Mouse (Mus musculus) liver, embryonic 11.5 days (tissue): ENCODE data around the gene Pth2. TPM values are rescaled to one million over a fixed set of nuclear protein-coding genes. Genes with fewer than 3 reads are reported as not detected.
A peak's percentile ranks its signal among the peaks of the same experiment; 100 is the strongest.

Source experiments
- ATAC-seq: fragments of 200-750 bp; cut with Nextera tagmentation; replicated peaks from 2 replicates; pipeline ENCODE4 v1.8.0; 2017; ENCODE audit warnings: moderate number of reproducible peaks, mild to moderate bottlenecking, moderate TSS enrichment, moderate library complexity; ENCODE audit not compliant: low FRiP score
- DNase-seq: peaks from one replicate; pipeline ENCODE4 v3.0.0-alpha.2; 2017; ENCODE audit warnings: low spot score
- H3K27ac ChIP-seq: fragments of 300-500 bp; sonication (generic); 2 replicates; pipeline ENCODE4 v1.5.1; 2014; ENCODE audit warnings: mild to moderate bottlenecking, low read depth, low read length, control low read depth
- H3K27me3 ChIP-seq: fragments of 300-500 bp; sonication (generic); replicated peaks from 2 replicates; pipeline ENCODE4 v1.6.1; 2014; ENCODE audit warnings: low read length, mixed read lengths; ENCODE audit not compliant: control insufficient read depth, insufficient read depth
- H3K36me3 ChIP-seq: fragments of 300-500 bp; sonication (generic); 2 replicates; pipeline ENCODE4 v1.6.1; 2014; ENCODE audit warnings: mild to moderate bottlenecking, low read length, moderate library complexity, mixed read lengths; ENCODE audit not compliant: control insufficient read depth, insufficient read depth
- H3K4me1 ChIP-seq: fragments of 300-500 bp; sonication (generic); replicated peaks from 2 replicates; pipeline ENCODE4 v1.6.1; 2014; ENCODE audit warnings: low read length, mixed read lengths; ENCODE audit not compliant: control insufficient read depth, insufficient read depth
- H3K4me2 ChIP-seq: fragments of 300-500 bp; sonication (generic); 2 replicates; pipeline ENCODE4 v1.6.1; 2014; ENCODE audit warnings: mild to moderate bottlenecking, control low read depth, moderate library complexity
- H3K4me3 ChIP-seq: fragments of 300-500 bp; sonication (generic); 2 replicates; pipeline ENCODE4 v1.5.1; 2014; ENCODE audit warnings: low read depth, low read length, control low read depth
- H3K9ac ChIP-seq: fragments of 300-500 bp; sonication (generic); 2 replicates; pipeline ENCODE4 v1.6.1; 2014; ENCODE audit warnings: low read depth, low read length, control low read depth
- H3K9me3 ChIP-seq: fragments of 300-500 bp; sonication (generic); 2 replicates; pipeline ENCODE4 v1.6.1; 2016; ENCODE audit warnings: low read length, inconsistent platforms, mixed read lengths; ENCODE audit not compliant: control insufficient read depth
- WGBS: fragments of 180-500 bp; shearing (Covaris S2); extraction: QIAGEN DNeasy Blood & Tissue Kit; methylation state at CpG from one replicate; pipeline ENCODE4 v1.1.7; 2014; 5-methylcytosine and 5-hydroxymethylcytosine counted together
- polyA plus RNA-seq: library from polyadenylated mRNA; unstranded; fragments of >200 nt; fragmentation: Nextera tagmentation; extraction: Ambion mirVana; gene quantifications from 2 replicates; pipeline ENCODE4 v1.2.1, GENCODE M21; 2014

The Pth2 gene
- polyA plus RNA-seq, 1 experiment from 2014 or later, result not detected

GRCm38 (mm10) chr7:45156206-45156605 is 24.6 kb upstream of the Pth2 start:
- 93% methylated on average over 15 of the region's 15 CpGs for WGBS
- H3K36me3 ChIP-seq, result peaks cover 2% of the 10 kb centered on the region; the same call in 1 of the 2 replicates
- H3K4me1 ChIP-seq, result peaks cover 10% of the 10 kb centered on the region
- no peaks in the 10 kb centered on the region for H3K27me3 ChIP-seq
- H3K27ac ChIP-seq, result no peak overlapping the region
- ATAC-seq, result no peak
- no peak overlapping the region for H3K9ac ChIP-seq
- no peak for DNase-seq
- no peak overlapping the region for H3K4me3 ChIP-seq
- no peak overlapping the region; the same call in 1 of the 2 replicates for H3K4me2 ChIP-seq
- no peaks in the 10 kb centered on the region for H3K9me3 ChIP-seq

DNA sequence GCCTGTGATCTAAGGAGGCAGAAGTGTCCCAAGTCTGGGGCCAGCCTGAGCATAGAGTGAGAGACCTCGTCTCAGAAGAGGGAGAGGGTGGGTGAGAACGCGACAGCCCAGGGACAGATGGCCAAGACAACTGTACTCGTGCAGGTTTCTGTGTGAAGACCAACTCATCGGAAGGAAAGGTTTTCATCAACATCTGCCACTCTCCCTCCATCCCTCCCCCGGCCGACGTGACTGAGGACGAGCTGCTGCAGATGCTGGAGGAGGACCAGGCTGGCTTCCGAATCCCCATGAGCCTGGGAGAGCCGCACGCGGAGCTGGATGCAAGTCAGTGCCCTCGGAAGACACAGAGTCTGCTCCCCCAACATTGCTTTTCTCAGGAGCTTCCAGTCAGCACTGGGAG is 23.3 kb upstream of the Pth2 start:
- WGBS, result 84% methylated on average over 14 of the region's 14 CpGs
- no peak for ATAC-seq
- H3K27ac ChIP-seq, result no peak overlapping the region
- no peak overlapping the region for H3K4me3 ChIP-seq
- no peak for DNase-seq
- H3K9ac ChIP-seq, result no peak overlapping the region
- H3K9me3 ChIP-seq, result no peaks in the 10 kb centered on the region
- peaks cover 14% of the 10 kb centered on the region for H3K4me1 ChIP-seq
- H3K4me2 ChIP-seq, result no peak overlapping the region
- peaks cover 2% of the 10 kb centered on the region; the same call in 1 of the 2 replicates for H3K36me3 ChIP-seq
- peaks cover 1% of the 10 kb centered on the region; the same call in 1 of the 2 replicates for H3K27me3 ChIP-seq

GRCm38 (mm10) chr7:45158991-45159390 is 21.8 kb upstream of the Pth2 start:
- H3K4me3 ChIP-seq, result no peak overlapping the region
- H3K4me1 ChIP-seq, result peaks cover 15% of the 10 kb centered on the region
- peaks cover 2% of the 10 kb centered on the region; the same call in 1 of the 2 replicates for H3K36me3 ChIP-seq
- no peak for ATAC-seq
- H3K9me3 ChIP-seq, result no peaks in the 10 kb centered on the region
- no peak overlapping the region for H3K27ac ChIP-seq
- no peak overlapping the region for H3K4me2 ChIP-seq
- WGBS, result 90% methylated on average over 6 of the region's 6 CpGs
- no peak overlapping the region for H3K9ac ChIP-seq
- peaks cover 17% of the 10 kb centered on the region for H3K27me3 ChIP-seq
- no peak for DNase-seq

GRCm38 (mm10) chr7:45160316-45160800 is 20.4 kb upstream of the Pth2 start:
- WGBS, result 89% methylated on average over 6 of the region's 6 CpGs
- H3K9ac ChIP-seq, result no peak overlapping the region
- peaks cover 12% of the 10 kb centered on the region for H3K4me1 ChIP-seq
- no peak overlapping the region for H3K4me3 ChIP-seq
- no peak overlapping the region for H3K4me2 ChIP-seq
- no peak overlapping the region for H3K27ac ChIP-seq
- no peaks in the 10 kb centered on the region for H3K9me3 ChIP-seq
- peaks cover 2% of the 10 kb centered on the region; the same call in 1 of the 2 replicates for H3K36me3 ChIP-seq
- peaks cover 30% of the 10 kb centered on the region for H3K27me3 ChIP-seq
- DNase-seq, result no peak
- no peak for ATAC-seq

GRCm38 (mm10) chr7:45160866-45161265 is 19.9 kb upstream of the Pth2 start:
- Histone ChIP-seq H3K4me1 (peaks cover 9% of the 10 kb centered on the region), H3K36me3 (peaks cover 2% of the 10 kb centered on the region; the same call in 1 of the 2 replicates)

DNA sequence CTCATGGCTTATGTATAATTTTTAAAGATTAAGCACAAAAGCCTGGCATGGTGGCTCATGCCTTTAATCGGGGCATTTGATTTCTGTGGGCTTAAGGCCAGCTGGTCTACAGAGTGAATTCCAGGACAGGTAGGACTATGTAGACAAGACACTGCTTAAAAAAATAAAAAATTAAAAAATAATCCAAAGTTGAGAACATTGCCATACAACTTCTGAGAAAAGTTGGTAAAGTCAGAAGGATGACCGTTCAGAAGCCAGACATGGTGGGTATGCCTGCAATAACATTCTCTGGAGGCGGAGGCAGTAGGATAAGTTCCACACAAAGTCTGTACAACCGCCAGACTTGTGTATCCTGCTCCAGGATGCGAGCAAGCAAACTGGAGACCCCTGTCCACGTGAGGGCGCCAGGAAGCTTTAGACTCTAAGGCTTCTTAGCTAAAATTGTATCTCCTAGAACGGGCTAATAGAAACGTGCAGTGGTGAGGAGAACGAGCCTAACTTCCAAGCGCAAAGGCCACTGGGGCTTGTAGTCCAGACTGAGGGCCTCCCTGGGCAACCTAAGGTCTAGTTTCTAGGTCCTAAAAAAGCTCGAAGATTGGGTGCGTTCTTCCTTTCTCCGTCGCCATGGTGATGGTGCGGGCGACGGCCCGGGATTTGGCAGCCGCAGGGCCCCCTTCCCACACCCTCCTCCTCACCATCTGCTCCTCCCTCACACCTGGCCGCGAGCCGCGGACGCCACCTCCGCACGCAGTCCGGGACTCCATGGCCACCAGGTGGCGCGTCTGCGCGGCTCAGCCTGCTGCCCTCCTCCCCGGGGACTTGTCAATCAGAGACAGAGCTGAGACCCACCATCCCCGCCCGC is 19.0 kb upstream of the Pth2 start:
- Histone ChIP-seq H3K27me3 (peaks cover 45% of the 10 kb centered on the region), H3K9me3 (no peaks in the 10 kb centered on the region), H3K4me2 (peak overlapping the region; percentile 81), H3K4me1 (peaks cover 9% of the 10 kb centered on the region), H3K4me3 (peak overlapping the region; percentile 45), H3K27ac (no peak overlapping the region), H3K36me3 (peaks cover 2% of the 10 kb centered on the region; the same call in 1 of the 2 replicates), H3K9ac (peak overlapping the region; percentile 28; the same call in 1 of the 2 replicates)
- DNase-seq (peak; percentile 84), ATAC-seq (peak; percentile 76)
- 5% methylated on average over 35 of the region's 35 CpGs for WGBS

More at GRCm38 (mm10) chr7:45160866-45161265, 19.9 kb upstream of the Pth2 start:
- WGBS, result 82% methylated on average over 3 of the region's 3 CpGs
- Histone ChIP-seq H3K27ac (no peak overlapping the region), H3K4me2 (no peak overlapping the region), H3K9ac (no peak overlapping the region), H3K4me3 (no peak overlapping the region), H3K9me3 (no peaks in the 10 kb centered on the region), H3K27me3 (peaks cover 36% of the 10 kb centered on the region)
- DNase-seq (no peak), ATAC-seq (no peak)

DNA sequence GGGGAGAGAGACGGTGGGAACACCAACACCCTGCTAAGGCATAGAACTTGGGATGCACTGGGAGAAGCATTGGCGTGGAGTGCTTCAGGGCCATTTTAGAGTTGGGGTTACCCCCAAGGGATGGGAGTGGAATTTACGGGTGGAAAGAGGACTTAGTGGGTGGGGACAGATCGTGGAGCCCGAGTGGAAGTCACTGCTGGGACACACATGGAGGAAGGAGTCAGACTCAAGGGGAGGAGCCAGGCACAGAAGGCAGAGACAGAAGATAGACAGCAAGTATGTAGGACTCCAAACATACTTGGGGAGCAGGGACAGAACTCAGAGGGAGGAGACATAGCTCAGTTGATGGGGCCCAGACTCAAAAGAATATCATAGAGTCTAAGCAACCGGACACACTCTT is 18.2 kb upstream of the Pth2 start:
- H3K4me1 ChIP-seq, result peaks cover 9% of the 10 kb centered on the region
- H3K4me2 ChIP-seq, result peak overlapping the region; percentile 81
- 27% methylated on average over 6 of the region's 6 CpGs for WGBS
- no peak overlapping the region for H3K27ac ChIP-seq
- H3K4me3 ChIP-seq, result peak overlapping the region; percentile 45
- H3K9ac ChIP-seq, result peak overlapping the region; percentile 28; the same call in 1 of the 2 replicates
- ATAC-seq, result no peak; the same call in 1 of the 2 replicates
- peaks cover 2% of the 10 kb centered on the region; the same call in 1 of the 2 replicates for H3K36me3 ChIP-seq
- H3K9me3 ChIP-seq, result no peaks in the 10 kb centered on the region
- DNase-seq, result no peak
- peaks cover 52% of the 10 kb centered on the region for H3K27me3 ChIP-seq

- DNase-seq (no peak), ATAC-seq (no peak)
- Histone ChIP-seq H3K4me2 (peak overlapping the region; percentile 83), H3K9ac (no peak overlapping the region), H3K36me3 (peaks cover 2% of the 10 kb centered on the region; the same call in 1 of the 2 replicates), H3K27me3 (peaks cover 58% of the 10 kb centered on the region), H3K4me3 (no peak overlapping the region), H3K9me3 (no peaks in the 10 kb centered on the region), H3K27ac (no peak overlapping the region), H3K4me1 (peaks cover 9% of the 10 kb centered on the region)
- WGBS, result 66% methylated on average over 9 of the region's 9 CpGs
These were observed 17.7 kb upstream of the Pth2 start for GRCm38 (mm10) chr7:45162996-45163615.
